Mouse (Mus musculus): ENCODE measurements around the gene Naa10.

GRCm38 (mm10) chrX:73911156-73911555, 10.6 kb downstream of the Naa10 start:
- TF ChIP-seq POLR2A (IDR thresholded peaks at IDR 0.05; ENCODE audit: control insufficient read depth, low read depth, low read length) (no peak), CTCF (IDR thresholded peaks at IDR 0.05; ENCODE audit: control insufficient read depth, insufficient read depth, insufficient replicate concordance, low read depth, low read length) (no peak)
